Mouse (Mus musculus) liver, embryonic 14.5 days (tissue): ENCODE results near the gene Map2.

Experiments used
- CTCF ChIP-seq: IDR thresholded peaks from 2 replicates; pipeline ENCODE4 v1.5.1; 2016; ENCODE audit warnings: antibody characterized with exemption, low read depth, control low read depth
- EP300 ChIP-seq: IDR thresholded peaks from 2 replicates; pipeline ENCODE4 v1.6.1; 2016; ENCODE audit warnings: antibody characterized with exemption, low read depth

- TF ChIP-seq CTCF = no peak
- TF ChIP-seq EP300 = no peak
Observed at GRCm38 (mm10) chr1:66299376-66299775, 124.3 kb downstream of the Map2 start.
